7 mouse cellular contexts compared by ENCODE assay signal in genomic region chr8:84730541-84731370, GRCm38 (mm10). TPM values are rescaled to one million over a fixed set of nuclear protein-coding genes. Genes with fewer than 3 reads are reported as not detected.
DNase-seq lines count a peak whose midpoint lies in the region; ATAC-seq and TF ChIP-seq lines count a peak whose summit lies in the region.

No protein-coding gene starts in this region.

- H3K27ac ChIP-seq in forebrain, embryonic 14.5 days (ENCODE audit: low read depth, low read length): peak overlapping the region; percentile 92
- peak overlapping the region; percentile 90 for H3K27ac ChIP-seq in hindbrain, embryonic 13.5 days
- H3K27ac ChIP-seq in midbrain, embryonic 12.5 days (replicated peaks): peak overlapping the region; percentile 89

- 23% methylated on average over 9 of the region's 9 CpGs for WGBS in forebrain, embryonic 14.5 days
- WGBS in hindbrain, embryonic 13.5 days: 29% methylated on average over 9 of the region's 9 CpGs
- 22% methylated on average over 9 of the region's 9 CpGs for WGBS in midbrain, embryonic 12.5 days

- H3K4me2 ChIP-seq in forebrain, embryonic 14.5 days (ENCODE audit: low read length): peak overlapping the region; percentile 23
- no peak overlapping the region for H3K4me2 ChIP-seq in hindbrain, embryonic 13.5 days
- H3K4me2 ChIP-seq in midbrain, embryonic 12.5 days (replicated peaks): 0 out of 2 replicates have a peak overlapping the region, but pooled peaks have one; percentile 7

- no peaks in the 10 kb centered on the region for H3K36me3 ChIP-seq in E14TG2a.4 (ENCODE audit: insufficient read depth, low read length)
- peaks cover 32% of the 10 kb centered on the region for H3K36me3 ChIP-seq in forebrain, embryonic 14.5 days (ENCODE audit: control insufficient read depth, insufficient read depth, low read length)
- peaks cover 12% of the 10 kb centered on the region; the same call in 1 of the 2 replicates for H3K36me3 ChIP-seq in hindbrain, embryonic 13.5 days
- peaks cover 4% of the 10 kb centered on the region; the same call in 1 of the 2 replicates for H3K36me3 ChIP-seq in midbrain, embryonic 12.5 days

- peak overlapping the region; percentile 51 for H3K9ac ChIP-seq in forebrain, embryonic 14.5 days (ENCODE audit: low read length)
- H3K9ac ChIP-seq in hindbrain, embryonic 13.5 days: peak overlapping the region; percentile 20; the same call in 1 of the 2 replicates
- peak overlapping the region; percentile 20; the same call in 1 of the 2 replicates for H3K9ac ChIP-seq in midbrain, embryonic 12.5 days (replicated peaks)

- peak; percentile 15 for ATAC-seq in forebrain, embryonic 14.5 days
- ATAC-seq in hindbrain, embryonic 13.5 days (ENCODE audit: low FRiP score): no peak; the same call in 1 of the 2 replicates
- ATAC-seq in midbrain, embryonic 12.5 days (ENCODE audit: low FRiP score, low read depth): peak; percentile 61

- DNase-seq in 3T3-L1 (ENCODE audit: low read depth, low spot score): peak; percentile 38
- no peak for DNase-seq in forebrain, embryonic 14.5 days (ENCODE audit: low spot score)
- DNase-seq in thymus, postnatal 10 days (ENCODE audit: low spot score in 2 of 2): no peak
- no peak for DNase-seq in kidney, postnatal 36 days

- H3K9me3 ChIP-seq in E14TG2a.4 (ENCODE audit: low read length): no peaks in the 10 kb centered on the region
- no peaks in the 10 kb centered on the region for H3K9me3 ChIP-seq in forebrain, embryonic 14.5 days (replicated peaks; ENCODE audit: control insufficient read depth, low read length)
- H3K9me3 ChIP-seq in hindbrain, embryonic 13.5 days: no peaks in the 10 kb centered on the region
- no peaks in the 10 kb centered on the region for H3K9me3 ChIP-seq in midbrain, embryonic 12.5 days

- TF ChIP-seq CTCF in E14TG2a.4 (conservative IDR thresholded peaks at IDR 0.05; ENCODE audit: low read length): no peak

- peaks cover 32% of the 10 kb centered on the region for H3K4me1 ChIP-seq in E14TG2a.4 (replicated peaks; ENCODE audit: low read depth, low read length)
- peaks cover 80% of the 10 kb centered on the region for H3K4me1 ChIP-seq in forebrain, embryonic 14.5 days (ENCODE audit: control insufficient read depth, insufficient read depth, low read length)
- peaks cover 89% of the 10 kb centered on the region for H3K4me1 ChIP-seq in hindbrain, embryonic 13.5 days (replicated peaks)
- peaks cover 63% of the 10 kb centered on the region for H3K4me1 ChIP-seq in midbrain, embryonic 12.5 days

- peaks cover 53% of the 10 kb centered on the region for H3K27me3 ChIP-seq in E14TG2a.4 (ENCODE audit: insufficient read depth, low read length)
- H3K27me3 ChIP-seq in forebrain, embryonic 14.5 days (replicated peaks; ENCODE audit: control insufficient read depth, insufficient read depth, low read length): no peaks in the 10 kb centered on the region
- H3K27me3 ChIP-seq in hindbrain, embryonic 13.5 days: peaks cover 52% of the 10 kb centered on the region
- peaks cover 73% of the 10 kb centered on the region for H3K27me3 ChIP-seq in midbrain, embryonic 12.5 days

- H3K4me3 ChIP-seq in E14TG2a.4 (replicated peaks; ENCODE audit: low read length): peak overlapping the region; percentile 50
- no peak overlapping the region for H3K4me3 ChIP-seq in forebrain, embryonic 14.5 days (ENCODE audit: low read depth, low read length)
- H3K4me3 ChIP-seq in hindbrain, embryonic 13.5 days: no peak overlapping the region
- H3K4me3 ChIP-seq in midbrain, embryonic 12.5 days: no peak overlapping the region

RNA-seq across cellular contexts. Expression of gene G430095P16Rik, which starts 7.9 kb away (rescaled TPM):
- polyA plus RNA-seq in forebrain, embryonic 14.5 days (2014; fragmentation: Nextera tagmentation; extraction: Ambion mirVana): 1.5 and 1.7 TPM in 2 replicates
- 1.0 and 2.3 TPM in 2 replicates for polyA plus RNA-seq in hindbrain, embryonic 13.5 days (2015; fragmentation: Nextera tagmentation; extraction: Ambion mirVana)
- 2.0 and 2.4 TPM in 2 replicates for polyA plus RNA-seq in midbrain, embryonic 12.5 days (2016; fragmentation: Nextera tagmentation; extraction: Ambion mirVana)

RNA-seq across cellular contexts. Expression of gene Lyl1, which starts 29.5 kb away (rescaled TPM):
- 2.9 and 3.8 TPM in 2 replicates for polyA plus RNA-seq in forebrain, embryonic 14.5 days (2014; fragmentation: Nextera tagmentation; extraction: Ambion mirVana)
- polyA plus RNA-seq in hindbrain, embryonic 13.5 days (2015; fragmentation: Nextera tagmentation; extraction: Ambion mirVana): 3.9 and 4.2 TPM in 2 replicates
- 3.5 and 5.6 TPM in 2 replicates for polyA plus RNA-seq in midbrain, embryonic 12.5 days (2016; fragmentation: Nextera tagmentation; extraction: Ambion mirVana)

RNA-seq across cellular contexts. Expression of gene Nacc1, which starts 43.1 kb away (rescaled TPM):
- 17.0 and 17.6 TPM in 2 replicates for polyA plus RNA-seq in forebrain, embryonic 14.5 days (2014; fragmentation: Nextera tagmentation; extraction: Ambion mirVana)
- polyA plus RNA-seq in hindbrain, embryonic 13.5 days (2015; fragmentation: Nextera tagmentation; extraction: Ambion mirVana): 13.7 and 14.4 TPM in 2 replicates
- polyA plus RNA-seq in midbrain, embryonic 12.5 days (2016; fragmentation: Nextera tagmentation; extraction: Ambion mirVana): 20.8 and 25.0 TPM in 2 replicates

RNA-seq across cellular contexts. Expression of gene Trmt1, which starts 44.6 kb away (rescaled TPM):
- 47.8 and 52.3 TPM in 2 replicates for polyA plus RNA-seq in forebrain, embryonic 14.5 days (2014; fragmentation: Nextera tagmentation; extraction: Ambion mirVana)
- 51.9 and 60.3 TPM in 2 replicates for polyA plus RNA-seq in hindbrain, embryonic 13.5 days (2015; fragmentation: Nextera tagmentation; extraction: Ambion mirVana)
- polyA plus RNA-seq in midbrain, embryonic 12.5 days (2016; fragmentation: Nextera tagmentation; extraction: Ambion mirVana): 53.6 and 58.8 TPM in 2 replicates
